Mouse (Mus musculus) small intestine, adult 2 months (tissue): ENCODE data around the gene Tmem41a.

ENCODE experiments used
- CTCF ChIP-seq: fragments of 200-500 bp; IDR thresholded peaks from 2 replicates; pipeline ENCODE4 v1.5.1; 2012; ENCODE audit warnings: low read depth, mild to moderate bottlenecking, control low read depth, inconsistent platforms, low read length, moderate library complexity, mixed read lengths; ENCODE audit not compliant: insufficient replicate concordance, insufficient read length; ENCODE audit errors: extremely low read depth
- POLR2A ChIP-seq: fragments of 200-500 bp; IDR thresholded peaks from 2 replicates; pipeline ENCODE4 v1.6.1; 2012; ENCODE audit warnings: low read depth, mild to moderate bottlenecking, control low read depth, inconsistent platforms, low read length, moderate library complexity

- TF ChIP-seq CTCF, result no peak
- no peak for TF ChIP-seq POLR2A
Measured at GRCm38 (mm10) chr16:21996402-21996801, 49.0 kb upstream of the Tmem41a start.
